Mouse (Mus musculus): ENCODE results near the gene Ppia.

GRCm38 (mm10) chr11:6463159-6463837 lies 48.1 kb downstream of the Ppia start:
- TF ChIP-seq CTCF (conservative IDR thresholded peaks at IDR 0.05 in 1 of 2, IDR thresholded peaks at IDR 0.05 in 1 of 2; ENCODE audit: low read depth in 2 of 2, low read length in 2 of 2) (peak in 1 of 2 experiments; percentile 58; a peak in 2 of 4 replicates), MAX (IDR thresholded peaks at IDR 0.05; ENCODE audit: low read length) (no peak), CHD1 (IDR thresholded peaks at IDR 0.05; ENCODE audit: low read depth, low read length) (no peak), ZNF384 (IDR thresholded peaks at IDR 0.05; ENCODE audit: low read depth, low read length) (peak; percentile 79), POLR2A (IDR thresholded peaks at IDR 0.05; ENCODE audit: low read depth, low read length) (no peak), MAFK (IDR thresholded peaks at IDR 0.05; ENCODE audit: insufficient replicate concordance, low read length) (no peak), USF2 (conservative IDR thresholded peaks at IDR 0.05; ENCODE audit: low read depth, low read length) (no peak), GABPA (IDR thresholded peaks at IDR 0.05; ENCODE audit: insufficient replicate concordance, low read depth, low read length) (no peak)
